Mouse (Mus musculus) layer of hippocampus, adult 9-10 months (tissue): Measurements from ENCODE around the gene Lbx2.
A peak's percentile ranks its signal among the peaks of the same experiment; 100 is the strongest.

Experiments used
- DNase-seq: peaks from one replicate; pipeline ENCODE4 v3.0.0; 2022; ENCODE audit warnings: low spot score

Gene Lbx2

DNA sequence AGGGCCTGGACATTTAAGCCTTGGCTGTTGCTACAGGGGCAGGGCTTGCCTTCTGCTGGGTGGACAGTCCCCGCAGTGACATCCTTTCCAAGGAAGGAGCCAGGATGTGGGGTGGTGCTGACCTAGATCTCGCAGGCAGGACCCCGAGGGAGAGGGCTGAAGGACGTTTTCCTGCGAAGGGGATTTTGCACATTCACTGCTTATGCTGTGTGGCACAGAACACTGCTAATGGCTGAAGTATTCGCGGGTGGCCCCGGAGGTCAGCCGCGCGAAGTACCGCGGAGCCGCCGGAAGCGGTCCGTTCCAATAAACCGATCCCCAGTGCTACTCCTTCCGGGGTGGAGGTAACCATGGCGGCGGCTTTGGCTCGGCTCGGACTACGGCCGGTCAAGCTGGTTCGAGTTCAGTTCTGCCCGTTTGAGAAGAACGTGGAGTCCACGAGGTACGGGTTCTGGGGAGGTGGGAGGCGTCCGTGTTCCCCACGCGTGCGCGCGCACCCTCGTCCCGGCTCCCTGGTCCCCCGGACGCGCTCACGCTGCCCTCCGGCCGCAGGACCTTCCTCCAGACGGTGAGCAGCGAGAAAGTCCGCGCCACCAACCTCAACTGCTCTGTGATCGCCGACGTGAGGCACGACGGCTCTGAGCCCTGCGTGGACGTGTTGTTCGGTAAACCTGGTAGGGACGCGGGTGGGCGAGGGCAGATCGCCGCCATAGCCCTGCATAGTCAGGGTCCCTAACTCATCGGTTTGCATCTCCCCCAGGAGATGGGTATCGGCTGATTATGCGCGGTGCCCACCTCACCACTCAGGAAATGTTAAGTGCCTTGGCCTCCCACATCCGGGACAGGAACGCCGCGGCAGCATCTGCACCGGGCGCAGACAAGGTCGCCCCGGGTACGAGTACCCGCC is 22.8 kb downstream of the Lbx2 start, which contains the start of gene Mrpl53:
TSS of gene Mrpl53 (plus strand) at position 279 of the 907 bp plus-strand sequence.
- no peak for DNase-seq

DNA sequence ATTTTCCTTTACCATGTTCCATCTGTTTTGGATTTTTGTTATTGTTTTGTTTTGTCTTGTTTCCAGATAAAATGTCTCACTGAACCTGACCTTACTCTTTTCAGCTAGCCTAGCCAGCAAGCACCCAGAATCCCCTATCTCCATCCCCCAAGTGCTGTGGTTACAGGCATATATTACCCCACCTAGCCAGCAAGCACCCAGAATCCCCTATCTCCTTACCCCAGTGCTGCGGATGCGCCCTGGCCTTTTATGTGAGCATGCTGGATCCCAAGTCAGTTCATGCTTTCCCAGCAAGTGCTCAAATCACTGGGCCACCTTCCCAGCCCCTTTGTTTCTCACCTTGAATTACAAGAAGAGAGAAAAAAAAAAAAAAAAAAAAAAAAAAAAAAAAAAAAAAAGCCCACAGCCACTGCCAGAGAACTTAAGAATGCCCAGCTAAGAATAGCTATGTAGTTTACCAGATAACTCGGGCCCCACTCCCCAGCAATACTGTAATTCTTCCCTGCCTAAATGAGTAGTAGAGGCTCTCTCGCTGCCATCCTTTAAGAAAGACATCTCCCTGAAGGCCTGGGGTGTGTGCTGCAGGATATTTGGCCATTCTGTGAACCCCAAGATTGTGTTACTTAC is 25.5 kb downstream of the Lbx2 start:
- no peak for DNase-seq

DNA sequence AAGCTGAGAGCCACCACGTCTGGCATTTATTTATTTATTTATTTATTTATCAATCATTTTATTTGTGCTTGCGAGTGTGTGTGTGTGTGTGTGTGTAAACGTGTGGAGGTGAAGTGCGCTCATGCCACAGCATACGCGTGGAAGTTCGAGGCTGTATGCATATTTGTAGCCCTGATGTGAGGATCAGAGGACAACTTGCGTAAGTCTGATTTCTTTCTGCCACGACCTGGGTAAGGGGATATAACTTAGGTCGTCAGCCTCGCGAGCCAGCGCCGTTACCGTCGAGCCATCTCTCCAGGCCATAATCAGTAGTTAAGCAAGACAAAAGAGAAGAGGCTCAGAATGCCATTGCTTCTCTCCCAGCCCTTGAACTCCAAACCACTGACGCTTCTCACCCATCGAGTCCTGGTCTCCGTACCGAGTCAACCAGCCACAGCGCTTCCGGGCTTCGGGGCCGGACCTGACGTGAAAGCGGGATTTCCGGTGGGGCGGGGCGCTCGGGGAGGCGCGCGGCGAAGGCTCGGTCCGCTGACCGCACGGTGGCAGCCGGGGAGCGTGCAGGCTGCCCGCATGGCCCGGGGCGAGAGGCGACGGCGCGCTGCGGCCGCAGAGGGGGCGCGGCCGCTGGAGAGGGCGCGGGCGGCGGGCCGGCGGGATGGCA is 29.0 kb downstream of the Lbx2 start, which contains the start of gene Mogs:
TSS of gene Mogs (plus strand) at position 486 of the 661 bp plus-strand sequence.
- peak; percentile 67 for DNase-seq

DNA sequence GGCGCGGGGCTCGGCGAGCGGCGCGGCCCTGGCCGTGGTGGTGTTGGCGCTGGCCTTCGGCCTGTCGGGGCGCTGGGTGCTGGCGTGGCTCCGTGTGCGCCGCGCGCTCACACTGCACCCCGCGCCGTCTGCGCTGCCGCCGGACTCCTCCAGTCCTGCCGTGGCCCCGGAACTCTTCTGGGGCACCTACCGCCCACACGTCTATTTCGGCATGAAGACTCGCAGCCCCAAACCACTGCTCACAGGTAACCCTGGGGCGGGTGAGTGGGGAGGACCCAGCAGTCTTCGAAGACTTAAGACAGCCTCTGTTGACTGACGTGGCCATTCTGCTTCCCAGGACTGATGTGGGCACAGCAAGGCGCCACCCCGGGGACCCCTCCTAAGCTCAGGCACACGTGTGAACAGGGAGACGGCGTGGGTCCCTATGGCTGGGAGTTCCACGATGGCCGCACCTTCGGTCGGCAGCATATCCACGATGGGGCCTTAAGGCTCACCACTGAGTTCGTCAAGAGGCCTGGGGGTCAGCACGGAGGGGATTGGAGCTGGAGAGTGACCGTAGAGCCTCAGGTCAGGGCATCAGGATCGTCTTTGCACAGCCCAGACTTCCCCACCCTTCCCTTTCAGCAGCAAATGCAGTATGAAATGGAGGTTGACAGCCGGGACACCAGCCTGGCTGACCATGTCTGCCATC is 29.7 kb downstream of the Lbx2 start:
- DNase-seq, result no peak

- no peak for DNase-seq
Measured at GRCm38 (mm10) chr6:83116373-83117164, 30.4 kb downstream of the Lbx2 start.

DNA sequence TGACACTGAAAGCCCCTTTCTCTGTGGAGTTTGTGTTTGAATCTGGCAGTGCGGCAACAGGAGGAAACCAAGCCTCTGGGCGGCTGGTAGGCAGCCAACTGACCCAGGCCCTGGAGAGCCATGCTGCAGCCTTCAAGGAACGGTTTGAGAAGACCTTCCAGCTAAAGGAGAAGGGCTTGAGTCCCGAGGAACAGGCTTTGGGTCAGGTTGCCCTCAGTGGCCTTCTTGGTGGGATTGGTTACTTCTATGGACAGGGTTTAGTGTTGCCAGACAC is 30.9 kb downstream of the Lbx2 start:
- DNase-seq, result no peak

- no peak for DNase-seq
Measured at GRCm38 (mm10) chr6:83117616-83118015, 31.4 kb downstream of the Lbx2 start.

DNA sequence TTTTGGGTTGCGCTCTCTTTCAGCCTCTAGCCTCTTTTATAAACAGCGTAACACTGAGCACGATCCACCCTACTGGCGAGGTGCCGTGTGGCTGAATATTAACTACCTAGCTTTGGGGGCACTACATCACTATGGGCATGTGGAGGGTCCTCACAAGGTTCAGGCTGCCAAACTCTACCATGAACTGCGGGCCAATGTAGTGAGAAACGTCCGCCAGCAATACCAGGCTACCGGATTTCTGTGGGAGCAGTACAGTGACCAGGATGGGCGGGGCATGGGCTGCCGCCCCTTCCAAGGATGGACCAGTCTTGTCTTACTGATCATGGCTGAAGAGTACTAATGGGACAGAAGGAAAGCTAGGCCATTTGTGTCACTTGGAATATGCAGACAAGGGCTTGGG is 32.2 kb downstream of the Lbx2 start:
- DNase-seq, result no peak

- no peak for DNase-seq
Measured at GRCm38 (mm10) chr6:83118825-83119733, 32.9 kb downstream of the Lbx2 start.

DNA sequence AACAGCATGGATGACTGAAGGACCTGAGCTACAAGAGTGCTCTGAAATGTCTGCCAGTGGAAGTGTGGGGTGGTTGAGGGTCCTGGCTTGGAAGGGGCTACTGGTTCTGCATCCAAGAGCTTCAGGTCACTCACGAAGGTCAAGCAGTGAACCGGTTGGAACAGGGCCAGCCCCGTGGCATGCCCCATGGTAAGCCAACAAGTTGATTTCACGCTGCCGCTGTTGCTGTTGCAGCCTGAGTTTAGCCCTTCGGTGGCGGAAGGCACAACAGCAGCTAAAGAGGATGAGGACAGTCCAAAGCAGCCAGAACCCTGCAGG is 33.5 kb downstream of the Lbx2 start:
- DNase-seq, result no peak

DNA sequence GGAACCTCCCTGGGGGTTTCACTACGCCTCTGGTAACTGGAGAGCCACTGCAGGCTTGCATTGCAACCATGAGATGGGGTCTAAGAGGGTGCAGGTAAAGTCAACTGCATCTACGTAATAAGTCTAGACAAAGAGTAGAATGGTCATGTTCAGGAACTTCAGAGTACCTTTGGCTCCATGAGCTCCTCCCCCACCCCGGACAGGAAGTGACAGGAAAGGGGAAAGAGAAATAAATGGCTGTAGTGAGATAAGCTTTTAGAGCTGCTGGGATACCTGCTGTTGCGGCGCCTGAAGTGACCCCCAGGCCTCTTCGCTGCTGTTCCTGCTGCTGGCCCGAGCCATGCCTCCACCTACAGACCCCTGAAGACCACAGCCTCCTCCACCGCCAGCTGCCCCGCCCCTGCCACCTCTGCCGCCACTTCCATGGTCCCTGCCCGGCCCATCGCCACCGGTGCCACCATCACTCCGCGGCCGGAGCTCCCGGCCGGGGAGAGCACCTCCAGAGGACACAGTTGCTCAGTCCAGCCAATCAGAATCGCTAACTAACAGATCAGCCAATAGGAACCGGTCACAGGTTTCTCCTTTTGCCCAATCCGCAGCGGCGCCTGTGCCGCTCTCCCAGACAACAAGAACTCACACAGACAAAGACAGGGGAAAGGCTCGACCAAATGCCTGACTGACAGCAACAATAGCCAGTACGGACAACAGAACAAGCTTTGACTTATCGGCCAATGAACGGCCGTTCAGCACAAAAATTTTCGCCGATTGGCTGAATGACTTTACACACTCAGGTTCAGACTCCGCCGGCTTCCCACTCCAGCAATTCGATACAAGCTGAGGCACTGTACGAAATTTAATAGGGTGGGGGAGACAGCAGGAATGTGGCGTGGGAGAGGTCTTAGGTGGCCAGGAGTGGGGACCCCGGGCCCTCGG is 35.0 kb downstream of the Lbx2 start, which contains the start of gene Wbp1:
TSS of gene Wbp1 (minus strand) at position 630 of the 933 bp plus-strand sequence.
- peak; percentile 99 for DNase-seq

GRCm38 (mm10) chr6:83121863-83122710 is 35.9 kb downstream of the Lbx2 start:
- DNase-seq, result no peak

DNA sequence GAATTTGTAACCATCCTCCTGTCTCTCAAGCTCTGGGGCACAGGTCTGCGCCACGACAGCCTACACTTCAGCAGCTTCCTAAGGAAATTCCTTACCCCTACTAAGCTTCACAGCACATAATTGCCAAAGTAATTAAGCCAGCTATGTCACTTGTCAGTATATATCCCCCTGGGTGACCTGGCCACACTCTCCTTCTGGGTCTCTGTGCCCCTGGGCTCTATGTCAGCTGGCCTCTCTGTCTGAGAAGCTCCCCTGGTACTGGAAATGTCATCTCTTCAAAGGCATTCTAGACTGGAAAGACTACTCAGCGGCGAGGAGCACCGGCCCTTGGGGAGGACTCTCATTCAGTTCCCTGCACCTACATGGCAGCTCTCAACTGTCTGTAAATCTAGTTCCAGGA is 36.8 kb downstream of the Lbx2 start:
- DNase-seq, result no peak

- peak; percentile 91 for DNase-seq
Measured at GRCm38 (mm10) chr6:83124851-83125312, 38.7 kb downstream of the Lbx2 start.

- DNase-seq, result no peak
Measured at GRCm38 (mm10) chr6:83125331-83125730, 39.2 kb downstream of the Lbx2 start, which contains the start of gene Ino80b. Gene Ino80b, minus strand, starts transcription at chr6:83125431.

DNA sequence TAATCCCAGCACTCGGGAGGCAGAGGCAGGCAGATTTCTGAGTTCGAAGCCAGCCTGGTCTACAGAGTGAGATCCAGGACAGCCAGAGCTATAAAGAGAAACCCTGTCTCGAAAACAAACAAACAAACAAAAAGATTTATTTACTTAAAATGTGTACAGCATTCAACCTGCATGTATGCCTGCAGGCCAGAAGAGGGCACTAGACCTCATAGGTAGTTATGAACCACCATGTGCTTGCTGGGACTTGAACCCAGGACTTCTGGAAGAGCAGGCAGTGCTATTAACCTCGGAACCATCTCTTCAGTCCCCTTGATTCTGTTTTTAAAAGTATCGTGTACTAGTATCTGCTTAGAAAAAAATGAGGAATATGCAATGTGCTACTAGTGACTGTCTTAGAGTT is 41.3 kb downstream of the Lbx2 start:
- no peak for DNase-seq

- no peak for DNase-seq
Measured at GRCm38 (mm10) chr6:83131469-83132034, 45.4 kb downstream of the Lbx2 start.
